Mouse (Mus musculus): Measurements from ENCODE around the gene Elmo3.

DNA sequence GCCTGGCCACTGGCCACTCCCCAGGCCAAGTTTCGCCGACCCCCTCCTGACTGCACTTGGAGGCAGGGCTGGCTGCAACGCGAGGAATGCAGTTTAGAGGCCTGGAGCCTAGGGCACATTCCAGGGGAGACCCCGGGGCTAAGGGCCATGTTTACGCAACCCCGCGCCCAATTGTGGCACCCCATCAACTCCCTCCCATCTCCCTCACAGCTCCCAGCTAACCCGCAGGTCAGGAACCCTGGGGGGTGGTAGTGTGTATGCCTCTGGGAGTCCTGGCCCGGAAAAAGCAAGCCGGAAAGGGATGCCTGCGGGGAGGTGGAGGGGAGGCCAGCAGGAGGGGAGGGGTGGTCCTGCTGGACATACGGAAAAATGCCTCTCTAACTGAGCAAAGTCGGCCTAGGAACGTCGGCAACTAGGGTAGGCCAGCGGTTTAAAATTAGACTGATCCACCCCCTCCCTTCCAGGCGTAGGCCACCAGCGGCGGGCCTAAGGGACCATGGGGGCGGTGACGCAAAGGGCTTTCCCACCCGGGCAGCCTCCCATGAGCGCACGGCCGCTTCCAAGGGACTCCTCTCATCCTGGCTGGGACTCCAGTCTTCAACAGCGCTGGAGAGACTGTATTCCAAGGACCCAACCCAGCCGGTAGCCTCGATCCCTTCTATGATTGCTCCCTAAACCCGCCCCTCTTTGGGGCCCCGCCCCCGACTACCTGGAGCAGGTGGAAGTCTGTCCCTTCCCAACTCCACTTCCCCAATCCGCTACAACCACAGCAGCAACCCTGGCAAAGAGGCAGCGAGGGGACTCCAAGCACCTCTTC lies 41.4 kb downstream of the Elmo3 start:
- no peak for TF ChIP-seq CTCF (conservative IDR thresholded peaks at IDR 0.05; ENCODE audit: insufficient read depth, insufficient read length, low read depth, low read length)
- no peak for TF ChIP-seq POLR2A (IDR thresholded peaks at IDR 0.05; ENCODE audit: low read depth, low read length)

Measured in kidney, adult 2 months (tissue).